Mouse (Mus musculus): ENCODE results near the gene Gja5. TPM values are rescaled to one million over a fixed set of nuclear protein-coding genes. Genes with fewer than 3 reads are reported as not detected.

The Gja5 gene
- polyA plus RNA-seq, 1 experiment from 2014 or later = 113 TPM

DNA sequence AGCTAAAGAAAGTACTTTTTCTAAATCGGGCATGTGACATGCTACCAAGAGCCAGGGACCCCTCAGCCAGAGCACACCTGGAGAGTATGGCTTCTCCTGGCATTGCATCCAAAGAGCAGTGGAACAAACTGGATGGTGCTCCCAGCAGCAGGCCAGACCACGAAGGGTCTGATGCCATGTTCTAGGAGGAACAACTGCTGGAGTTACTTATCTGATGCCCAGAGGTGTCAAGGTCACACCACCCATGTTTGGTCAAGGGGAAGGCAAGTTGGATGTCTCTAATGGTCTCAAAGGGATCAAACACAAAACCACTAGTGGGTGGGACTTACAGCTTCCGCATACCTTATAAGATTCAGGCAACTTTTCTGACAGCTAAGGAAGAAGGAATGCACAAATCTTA lies 74.5 kb downstream of the Gja5 start:
- no peak overlapping the region for H3K27ac ChIP-seq (replicated peaks)
- peaks cover 35% of the 10 kb centered on the region for H3K4me1 ChIP-seq
- no peak overlapping the region for H3K9ac ChIP-seq
- no peak overlapping the region for H3K4me2 ChIP-seq
- no peak for ATAC-seq (ENCODE audit: extremely low read depth, insufficient number of reproducible peaks, low FRiP score, low TSS enrichment)
- H3K9me3 ChIP-seq = no peaks in the 10 kb centered on the region; the same call in 1 of the 2 replicates
- 76% methylated on average over 3 of the region's 3 CpGs for WGBS
- peaks cover 12% of the 10 kb centered on the region for H3K27me3 ChIP-seq (replicated peaks)
- no peak overlapping the region for H3K4me3 ChIP-seq
- no peaks in the 10 kb centered on the region for H3K36me3 ChIP-seq

DNA sequence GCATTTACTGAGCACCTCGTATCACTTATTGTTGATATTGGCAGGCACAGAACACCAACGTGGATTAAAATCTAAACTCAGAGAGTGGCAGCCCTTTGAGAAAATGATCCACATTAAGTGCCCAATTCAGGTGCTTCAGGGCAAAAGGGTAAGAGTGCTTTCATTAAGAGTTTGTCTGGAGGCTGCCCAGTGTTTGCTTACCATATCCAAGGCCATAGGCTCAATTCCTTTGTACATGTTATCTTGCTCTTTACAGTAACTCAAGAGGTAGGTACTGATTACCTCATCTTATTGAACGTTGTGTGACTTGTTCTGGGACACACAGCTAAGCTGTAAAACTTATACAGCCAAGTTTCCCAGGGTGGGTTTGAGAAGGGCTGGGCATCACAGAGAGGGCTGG lies 77.3 kb downstream of the Gja5 start:
- Histone ChIP-seq H3K36me3 (no peaks in the 10 kb centered on the region), H3K9ac (no peak overlapping the region), H3K9me3 (no peaks in the 10 kb centered on the region; the same call in 1 of the 2 replicates), H3K27me3 (replicated peaks) (peaks cover 5% of the 10 kb centered on the region; the same call in 1 of the 2 replicates), H3K4me3 (no peak overlapping the region), H3K27ac (replicated peaks) (no peak overlapping the region), H3K4me2 (no peak overlapping the region), H3K4me1 (peaks cover 18% of the 10 kb centered on the region)
- 47% methylated on average over 3 of the region's 3 CpGs for WGBS
- ATAC-seq (ENCODE audit: extremely low read depth, insufficient number of reproducible peaks, low FRiP score, low TSS enrichment) = no peak

DNA sequence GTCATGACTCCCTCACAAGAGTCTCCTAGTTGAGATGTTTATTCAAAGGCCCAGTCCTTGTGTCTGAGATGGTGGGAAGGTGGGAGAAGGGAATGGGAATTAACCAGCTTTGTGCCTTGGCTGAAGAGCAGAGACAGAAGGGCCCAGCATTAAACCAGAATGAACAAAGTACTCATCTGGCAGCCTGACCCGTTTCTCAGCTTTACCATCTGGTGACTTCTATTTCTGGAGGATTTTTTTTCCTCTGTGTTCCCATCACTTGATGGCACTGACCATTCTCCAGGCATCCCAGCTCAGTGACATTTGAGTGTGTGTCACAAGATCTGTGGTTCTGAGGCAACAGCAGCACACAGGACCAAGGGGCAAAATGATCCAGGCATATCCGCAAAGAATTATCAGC lies 78.2 kb downstream of the Gja5 start:
- no peak overlapping the region for H3K4me2 ChIP-seq
- H3K9me3 ChIP-seq = no peaks in the 10 kb centered on the region; the same call in 1 of the 2 replicates
- no peak overlapping the region for H3K4me3 ChIP-seq
- H3K27me3 ChIP-seq (replicated peaks) = peaks cover 3% of the 10 kb centered on the region; the same call in 1 of the 2 replicates
- peaks cover 18% of the 10 kb centered on the region for H3K4me1 ChIP-seq
- WGBS = 69% methylated on average over 2 of the region's 2 CpGs
- H3K27ac ChIP-seq (replicated peaks) = no peak overlapping the region
- H3K9ac ChIP-seq = no peak overlapping the region
- H3K36me3 ChIP-seq = no peaks in the 10 kb centered on the region
- no peak for ATAC-seq (ENCODE audit: extremely low read depth, insufficient number of reproducible peaks, low FRiP score, low TSS enrichment)

DNA sequence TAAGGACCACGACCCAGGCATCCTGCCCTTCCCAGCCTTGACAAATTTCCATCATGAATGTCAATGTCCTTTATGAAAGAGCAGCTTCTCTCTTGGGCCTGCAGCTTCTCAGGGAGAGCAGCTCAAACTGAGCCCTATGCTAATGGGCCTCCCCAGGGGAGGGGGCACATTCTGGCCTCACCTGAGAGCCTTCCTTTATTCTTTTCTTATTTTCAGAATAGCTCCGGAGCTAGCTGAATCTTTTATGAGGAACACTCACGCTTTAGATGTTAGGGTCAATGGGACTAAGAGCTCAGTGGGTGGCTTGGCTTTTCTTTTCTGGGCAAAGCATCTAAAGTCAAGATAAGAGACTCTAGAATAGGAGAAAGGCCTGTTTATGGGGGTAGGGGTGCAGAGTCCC lies 88.0 kb downstream of the Gja5 start:
- Histone ChIP-seq H3K4me1 (peaks cover 24% of the 10 kb centered on the region), H3K9me3 (no peaks in the 10 kb centered on the region), H3K36me3 (no peaks in the 10 kb centered on the region), H3K9ac (no peak overlapping the region), H3K27me3 (replicated peaks) (0 out of 2 replicates have a peak, but pooled peaks cover 3% of the 10 kb centered on the region), H3K4me2 (no peak overlapping the region), H3K27ac (replicated peaks) (no peak overlapping the region), H3K4me3 (no peak overlapping the region)
- 51% methylated on average over 3 of the region's 3 CpGs for WGBS
- no peak for ATAC-seq (ENCODE audit: extremely low read depth, insufficient number of reproducible peaks, low FRiP score, low TSS enrichment)

DNA sequence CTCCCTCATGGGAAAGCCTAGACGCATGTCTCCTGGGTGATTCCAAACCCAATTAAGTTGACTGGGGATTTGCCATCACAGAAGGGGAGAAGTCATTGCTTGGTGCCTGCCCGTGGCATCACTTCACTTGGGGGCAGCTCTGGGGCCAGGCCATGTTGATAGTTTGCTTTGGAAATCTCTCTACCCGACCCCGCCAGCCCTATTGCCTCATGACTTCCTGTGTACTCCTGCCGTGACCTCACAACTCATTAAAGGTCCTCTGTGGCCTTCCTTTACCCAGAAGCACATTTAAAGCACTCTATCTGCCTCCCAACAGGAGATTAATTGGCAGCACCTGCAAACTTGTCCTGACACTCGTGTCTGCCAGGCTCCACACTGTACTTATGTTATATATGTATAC lies 93.3 kb downstream of the Gja5 start:
- Histone ChIP-seq H3K9ac (no peak overlapping the region), H3K4me3 (no peak overlapping the region), H3K4me2 (no peak overlapping the region), H3K27me3 (replicated peaks) (peaks cover 4% of the 10 kb centered on the region), H3K4me1 (peaks cover 26% of the 10 kb centered on the region), H3K36me3 (no peaks in the 10 kb centered on the region), H3K9me3 (no peaks in the 10 kb centered on the region), H3K27ac (replicated peaks) (no peak overlapping the region)
- 39% methylated on average over 6 of the region's 6 CpGs for WGBS
- no peak for ATAC-seq (ENCODE audit: extremely low read depth, insufficient number of reproducible peaks, low FRiP score, low TSS enrichment)

DNA sequence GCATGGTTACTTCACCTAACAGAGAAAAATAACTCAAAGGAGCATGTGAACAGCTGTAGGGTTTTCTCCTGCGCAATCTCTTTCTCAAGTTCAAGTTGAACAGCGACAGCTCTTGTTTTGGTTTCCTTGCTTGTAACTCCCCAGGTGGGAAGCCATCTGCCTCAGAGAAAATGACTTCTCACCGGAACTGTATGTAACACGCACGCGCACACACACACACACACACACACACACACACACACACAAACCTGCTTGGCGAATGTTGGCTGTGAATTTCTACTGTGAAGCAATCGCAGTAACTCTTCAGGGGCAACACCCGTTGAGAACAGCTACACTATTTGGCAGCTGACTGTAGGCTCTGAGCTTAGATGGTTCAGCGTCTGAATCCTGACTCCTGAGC lies 98.6 kb downstream of the Gja5 start:
- H3K4me2 ChIP-seq = no peak overlapping the region
- no peak overlapping the region for H3K4me3 ChIP-seq
- H3K4me1 ChIP-seq = peaks cover 7% of the 10 kb centered on the region; the same call in 1 of the 2 replicates
- H3K9me3 ChIP-seq = no peaks in the 10 kb centered on the region
- H3K27me3 ChIP-seq (replicated peaks) = peaks cover 7% of the 10 kb centered on the region
- no peak overlapping the region for H3K9ac ChIP-seq
- H3K27ac ChIP-seq (replicated peaks) = no peak overlapping the region
- no peak for ATAC-seq (ENCODE audit: extremely low read depth, insufficient number of reproducible peaks, low FRiP score, low TSS enrichment)
- no peaks in the 10 kb centered on the region for H3K36me3 ChIP-seq
- WGBS = 82% methylated on average over 10 of the region's 10 CpGs

DNA sequence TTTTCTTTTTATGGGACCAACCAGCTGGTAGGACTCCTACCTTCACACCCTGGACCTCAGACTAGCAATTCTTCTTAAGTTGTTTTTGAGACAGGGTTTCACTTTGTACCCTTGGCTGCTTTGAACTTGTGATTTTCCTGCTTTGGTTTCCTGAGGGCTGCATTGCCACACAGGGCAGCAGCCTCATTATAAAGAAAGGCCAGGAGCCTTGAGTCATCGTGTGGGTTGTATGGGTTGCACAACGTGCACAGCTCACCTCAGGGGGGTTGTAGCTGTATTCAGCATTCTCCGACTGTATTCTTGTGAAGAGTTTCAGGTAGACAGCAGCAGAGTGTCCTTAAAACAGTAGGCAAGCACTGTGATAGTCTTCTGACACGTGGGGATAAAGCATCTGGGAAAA lies 100.0 kb downstream of the Gja5 start:
- Histone ChIP-seq H3K27ac (replicated peaks) (no peak overlapping the region), H3K27me3 (replicated peaks) (peaks cover 8% of the 10 kb centered on the region), H3K4me3 (no peak overlapping the region), H3K9me3 (no peaks in the 10 kb centered on the region), H3K4me1 (peaks cover 6% of the 10 kb centered on the region; the same call in 1 of the 2 replicates), H3K36me3 (no peaks in the 10 kb centered on the region), H3K4me2 (no peak overlapping the region), H3K9ac (no peak overlapping the region)
- WGBS = 79% methylated on average over 4 of the region's 4 CpGs
- no peak for ATAC-seq (ENCODE audit: extremely low read depth, insufficient number of reproducible peaks, low FRiP score, low TSS enrichment)

DNA sequence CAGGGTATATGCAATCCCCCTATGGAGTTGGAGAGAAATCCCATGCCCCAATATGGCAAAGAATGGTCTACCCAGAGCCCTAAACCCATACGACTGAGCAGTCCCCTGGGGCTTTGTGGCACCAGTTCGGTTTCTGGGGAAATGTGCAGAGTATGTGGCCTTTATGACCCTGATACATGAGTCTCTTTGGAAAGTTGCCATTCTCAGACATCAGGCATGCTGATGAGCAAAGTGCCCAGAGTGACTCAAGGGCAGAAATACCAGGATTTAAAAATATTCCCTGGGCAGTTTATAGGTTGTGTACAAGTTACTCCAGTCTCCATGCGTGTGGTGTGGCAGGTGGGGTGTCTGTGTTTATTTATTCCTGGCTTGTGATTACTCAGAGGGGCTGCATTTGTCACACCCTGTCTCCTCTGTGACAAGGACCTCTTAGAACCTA lies 102.5 kb downstream of the Gja5 start:
- Histone ChIP-seq H3K36me3 (no peaks in the 10 kb centered on the region), H3K4me1 (peaks cover 6% of the 10 kb centered on the region; the same call in 1 of the 2 replicates), H3K27ac (replicated peaks) (no peak overlapping the region), H3K9me3 (no peaks in the 10 kb centered on the region), H3K9ac (no peak overlapping the region), H3K27me3 (replicated peaks) (peaks cover 12% of the 10 kb centered on the region), H3K4me2 (no peak overlapping the region), H3K4me3 (no peak overlapping the region)
- no peak for ATAC-seq (ENCODE audit: extremely low read depth, insufficient number of reproducible peaks, low FRiP score, low TSS enrichment)
- 55% methylated on average over 3 of the region's 3 CpGs for WGBS

DNA sequence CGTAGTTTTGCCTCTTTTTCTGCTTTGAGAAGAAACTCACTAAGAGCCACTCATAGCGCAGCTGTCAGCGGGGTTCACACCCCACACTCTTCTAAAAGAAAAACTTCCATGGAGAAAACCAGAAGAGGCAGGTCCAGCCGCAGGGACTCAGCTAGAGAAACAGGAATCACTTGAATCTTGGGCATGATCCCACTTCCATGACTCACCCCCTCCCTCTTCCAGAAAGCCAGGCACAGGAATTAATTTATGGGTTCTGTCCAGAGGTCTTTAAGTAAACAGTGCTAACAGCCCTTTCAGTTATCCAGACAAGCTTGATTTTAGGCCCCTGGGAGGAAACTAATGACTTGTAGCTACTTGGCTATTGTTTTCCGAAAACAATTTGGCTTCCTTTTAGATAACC lies 120.7 kb downstream of the Gja5 start:
- no peak overlapping the region for H3K27ac ChIP-seq (replicated peaks)
- H3K27me3 ChIP-seq (replicated peaks) = peaks cover 40% of the 10 kb centered on the region
- H3K9ac ChIP-seq = no peak overlapping the region
- ATAC-seq (ENCODE audit: extremely low read depth, insufficient number of reproducible peaks, low FRiP score, low TSS enrichment) = no peak
- H3K9me3 ChIP-seq = 0 out of 2 replicates have a peak, but pooled peaks cover 4% of the 10 kb centered on the region
- H3K4me2 ChIP-seq = no peak overlapping the region
- H3K4me1 ChIP-seq = peaks cover 20% of the 10 kb centered on the region
- H3K36me3 ChIP-seq = no peaks in the 10 kb centered on the region
- no peak overlapping the region for H3K4me3 ChIP-seq
- WGBS = 64% methylated on average over 5 of the region's 5 CpGs

DNA sequence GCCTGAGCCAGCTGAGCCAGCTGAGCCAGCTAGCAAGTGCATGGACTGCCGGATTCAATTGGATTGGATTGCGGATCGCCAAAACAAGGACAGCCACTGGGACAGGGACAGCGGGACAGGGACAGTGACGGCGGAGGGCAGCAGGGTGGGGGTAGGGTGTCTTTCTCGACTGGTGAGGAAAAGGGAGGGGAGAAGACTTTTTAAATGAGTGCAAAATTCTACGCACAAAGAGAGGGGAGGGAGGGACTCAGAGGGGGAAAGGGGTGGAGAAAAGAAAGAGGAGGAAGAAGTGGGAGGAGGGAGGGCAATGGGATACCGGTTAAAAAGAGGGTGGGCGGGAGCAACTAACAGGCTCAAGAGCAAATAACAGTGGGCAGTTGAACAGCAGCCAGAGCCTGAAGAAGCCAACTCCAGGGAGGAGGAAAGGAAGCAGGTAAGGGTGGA lies 127.6 kb downstream of the Gja5 start:
- no peaks in the 10 kb centered on the region for H3K36me3 ChIP-seq
- peaks cover 51% of the 10 kb centered on the region for H3K4me1 ChIP-seq
- peak; percentile 38; the same call in 1 of the 2 replicates for ATAC-seq (ENCODE audit: extremely low read depth, insufficient number of reproducible peaks, low FRiP score, low TSS enrichment)
- peaks cover 75% of the 10 kb centered on the region for H3K27me3 ChIP-seq (replicated peaks)
- H3K9me3 ChIP-seq = 0 out of 2 replicates have a peak, but pooled peaks cover 4% of the 10 kb centered on the region
- peak overlapping the region; percentile 76 for H3K27ac ChIP-seq (replicated peaks)
- H3K4me2 ChIP-seq = peak overlapping the region; percentile 66
- H3K4me3 ChIP-seq = peak overlapping the region; percentile 49
- WGBS = under 1% methylated on average over 10 of the region's 10 CpGs
- H3K9ac ChIP-seq = peak overlapping the region; percentile 77

DNA sequence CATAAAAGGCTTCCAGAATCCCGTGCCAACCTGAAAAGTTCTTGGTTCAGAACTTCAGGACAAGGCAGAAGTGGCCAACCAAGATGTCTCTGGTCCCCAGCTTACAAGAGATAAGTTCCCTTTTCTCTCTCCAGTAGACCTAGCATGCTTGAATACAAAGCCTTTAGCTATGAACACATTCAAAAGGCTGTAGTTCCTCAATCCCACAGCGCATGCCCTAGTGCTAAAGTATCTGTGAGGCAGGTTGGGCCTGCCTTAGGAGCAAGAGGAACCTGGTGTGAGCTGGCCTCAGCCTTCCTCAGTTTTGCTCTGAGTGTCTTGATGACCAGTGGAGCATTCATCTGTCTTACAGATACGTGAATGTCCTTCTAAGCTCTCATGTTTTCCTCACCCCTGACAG lies 131.1 kb downstream of the Gja5 start:
- Histone ChIP-seq H3K27me3 (replicated peaks) (peaks cover 76% of the 10 kb centered on the region), H3K4me3 (0 out of 2 replicates have a peak overlapping the region, but pooled peaks have one; percentile 11), H3K9ac (no peak overlapping the region), H3K9me3 (no peaks in the 10 kb centered on the region), H3K27ac (replicated peaks) (peak overlapping the region; percentile 76), H3K4me2 (peak overlapping the region; percentile 66), H3K36me3 (no peaks in the 10 kb centered on the region), H3K4me1 (peaks cover 85% of the 10 kb centered on the region)
- 80% methylated on average over 3 of the region's 3 CpGs for WGBS
- ATAC-seq (ENCODE audit: extremely low read depth, insufficient number of reproducible peaks, low FRiP score, low TSS enrichment) = no peak

DNA sequence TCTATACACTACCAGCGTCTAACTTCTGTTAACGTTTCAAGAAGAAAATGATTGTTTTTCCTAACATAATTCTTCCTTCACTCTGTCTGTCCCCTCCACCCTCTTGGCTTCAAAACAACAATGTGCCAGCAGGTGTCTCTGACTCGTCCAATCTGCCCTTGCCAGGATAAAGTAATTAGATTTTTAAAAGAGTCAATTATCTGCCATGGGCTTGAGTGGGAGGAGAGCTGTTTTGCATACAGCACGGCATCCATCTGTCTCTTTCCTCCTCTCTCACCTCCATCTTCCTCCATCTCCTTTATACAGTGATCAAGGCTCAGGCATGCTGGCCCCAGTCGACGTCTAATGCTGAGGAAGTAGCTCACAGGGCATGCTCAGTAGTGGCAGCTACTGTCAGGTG lies 132.6 kb downstream of the Gja5 start:
- Histone ChIP-seq H3K27me3 (replicated peaks) (peaks cover 63% of the 10 kb centered on the region), H3K9ac (no peak overlapping the region; the same call in 1 of the 2 replicates), H3K4me2 (no peak overlapping the region), H3K4me1 (peaks cover 74% of the 10 kb centered on the region), H3K36me3 (peaks cover 8% of the 10 kb centered on the region; the same call in 1 of the 2 replicates), H3K4me3 (no peak overlapping the region), H3K9me3 (no peaks in the 10 kb centered on the region), H3K27ac (replicated peaks) (peak overlapping the region; percentile 71; the same call in 1 of the 2 replicates)
- WGBS = 42% methylated on average over 6 of the region's 6 CpGs
- ATAC-seq (ENCODE audit: extremely low read depth, insufficient number of reproducible peaks, low FRiP score, low TSS enrichment) = no peak
